Comparison of ENCODE assay signal across 23 mouse cellular contexts in the genomic region with DNA sequence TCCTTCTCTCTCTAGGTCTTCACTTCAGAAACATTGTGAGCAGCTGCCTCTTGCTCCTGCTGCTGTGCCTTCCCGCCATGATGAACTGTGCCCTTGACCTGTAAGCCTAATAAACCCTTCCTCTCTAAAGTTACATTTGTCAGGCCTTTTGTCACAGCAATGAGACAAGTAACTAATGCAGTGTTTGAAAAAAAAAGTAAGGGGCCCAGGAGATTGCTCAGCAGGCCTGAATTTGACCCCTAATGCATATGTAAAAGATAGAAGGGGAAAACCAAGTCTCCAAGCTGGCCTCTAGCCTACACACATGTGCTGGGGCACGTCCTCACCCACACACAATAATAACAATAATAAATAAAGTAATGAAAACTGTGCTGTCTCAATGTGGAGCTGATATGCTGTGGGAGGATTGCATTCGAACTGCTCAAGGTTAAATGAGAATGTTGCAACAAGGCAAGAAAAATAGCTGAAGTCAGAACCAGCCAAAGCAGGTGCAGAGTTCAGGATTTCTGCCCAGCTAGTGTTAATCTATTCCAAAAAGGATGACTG. TPM values are rescaled to one million over a fixed set of nuclear protein-coding genes. Genes with fewer than 3 reads are reported as not detected.
DNase-seq lines count a peak whose midpoint lies in the region; TF ChIP-seq lines count a peak whose summit lies in the region.
"Had no signal": no experiment of that assay in that cellular context is flagged by ENCODE, and none has a peak within 500 bp of the region (broad histone marks: within the 10 kb centered on the region; RNA-seq: fewer than 3 reads in every experiment).

No protein-coding gene starts in this region.

- no peak for TF ChIP-seq RAD21 in CH12.LX (IDR thresholded peaks at IDR 0.05; ENCODE audit: low read depth, low read length)

- H3K27ac ChIP-seq in CH12.LX (ENCODE audit: insufficient read depth, low read depth), result peak overlapping the region; percentile 89
- H3K27ac ChIP-seq: embryonic facial prominence, embryonic 12.5 days; embryonic facial prominence, embryonic 15.5 days; forebrain, embryonic 10.5 days; forebrain, embryonic 13.5 days; hindbrain, embryonic 12.5 days; hindbrain, embryonic 15.5 days had no signal

- no peak for TF ChIP-seq CTCF in CH12.LX (conservative IDR thresholded peaks at IDR 0.05 in 1 of 2, IDR thresholded peaks at IDR 0.05 in 1 of 2; ENCODE audit: low read depth in 2 of 2, low read length in 2 of 2)

- no peaks in the 10 kb centered on the region for H3K36me3 ChIP-seq in CH12.LX (replicated peaks in 1 of 2; ENCODE audit: control insufficient read depth in 1 of 2, insufficient read depth in 1 of 2, low read length in 1 of 2)
- H3K36me3 ChIP-seq: embryonic facial prominence, embryonic 12.5 days; embryonic facial prominence, embryonic 15.5 days; forebrain, embryonic 10.5 days; G1E; hindbrain, embryonic 12.5 days; hindbrain, embryonic 15.5 days had no signal

- peaks cover 30 to 61% of the 10 kb centered on the region in 2 experiments for H3K4me1 ChIP-seq in CH12.LX (ENCODE audit: control insufficient read depth in 1 of 2, insufficient read depth in 2 of 2)
- H3K4me1 ChIP-seq: embryonic facial prominence, embryonic 12.5 days; embryonic facial prominence, embryonic 15.5 days; forebrain, embryonic 10.5 days; forebrain, embryonic 13.5 days; hindbrain, embryonic 12.5 days had no signal

- H3K79me2 ChIP-seq in CH12.LX (replicated peaks; ENCODE audit: control insufficient read depth, extremely low read depth, insufficient read depth, poor library complexity, severe bottlenecking), result no peaks in the 10 kb centered on the region

- DNase-seq in heart, adult 11 months, result peak; percentile 45
- no peak for DNase-seq in heart, adult 9 months (ENCODE audit: low spot score in 2 of 2)
- peak; percentile 83 for DNase-seq in A20 (ENCODE audit: low read depth, low spot score)
- DNase-seq in CH12.LX (ENCODE audit: extremely low read depth), result peak; percentile 50
- DNase-seq in c-Kit-positive CD71-positive TER-119-positive erythroid progenitor cells, embryonic 14.5 days (ENCODE audit: low spot score), result no peak
- DNase-seq in yolk sac, embryonic 10.5 days (ENCODE audit: low spot score), result no peak
- DNase-seq: adrenal gland, adult 8-10 months; adrenal gland, postnatal 25 days; cerebellum, adult 11 months; cerebellum, adult 2 months; cerebellum, adult 9-11 months; cerebellum, postnatal 36 days; gastrocnemius, postnatal 10 days; gastrocnemius, postnatal 36 days; kidney, adult 2 months had no signal

- TF ChIP-seq EP300 in CH12.LX (IDR thresholded peaks at IDR 0.05; ENCODE audit: low read length), result peak; percentile 61

- in situ Hi-C loops in CH12.LX (cut with MboI; ENCODE audit: low pct_ligation_motif_present, low pct_unique_long_range_greater_than_20kb, low sequenced_read_pairs), result no loop called here

- H3K9ac ChIP-seq in CH12.LX (ENCODE audit: insufficient read depth, low read depth), result no peak overlapping the region
- H3K9ac ChIP-seq: embryonic facial prominence, embryonic 12.5 days; embryonic facial prominence, embryonic 15.5 days; forebrain, embryonic 13.5 days; hindbrain, embryonic 12.5 days; hindbrain, embryonic 15.5 days had no signal

- no peak overlapping the region for H3K4me2 ChIP-seq in CH12.LX (ENCODE audit: insufficient read depth, low read depth, poor library complexity, severe bottlenecking)
- H3K4me2 ChIP-seq: embryonic facial prominence, embryonic 12.5 days; embryonic facial prominence, embryonic 15.5 days; forebrain, embryonic 13.5 days; heart, embryonic 11.5 days; hindbrain, embryonic 12.5 days; hindbrain, embryonic 15.5 days had no signal

- no peaks in the 10 kb centered on the region for H3K9me3 ChIP-seq in CH12.LX (replicated peaks; ENCODE audit: low read length)
- H3K9me3 ChIP-seq: embryonic facial prominence, embryonic 12.5 days; embryonic facial prominence, embryonic 15.5 days; forebrain, embryonic 10.5 days; forebrain, embryonic 13.5 days; hindbrain, embryonic 12.5 days; hindbrain, embryonic 15.5 days had no signal

- H3K27me3 ChIP-seq in CH12.LX (replicated peaks), result no peaks in the 10 kb centered on the region
- H3K27me3 ChIP-seq: embryonic facial prominence, embryonic 12.5 days; embryonic facial prominence, embryonic 15.5 days; forebrain, embryonic 13.5 days; hindbrain, embryonic 12.5 days; hindbrain, embryonic 15.5 days had no signal

- dilution Hi-C loops in CH12.LX (cut with MboI; ENCODE audit: extremely low pct_ligation_motif_present, extremely low pct_unique_long_range_greater_than_20kb, low sequenced_read_pairs), result no loop called here

- H3K4me3 ChIP-seq in CH12.LX (replicated peaks in 1 of 3; ENCODE audit: low read depth in 2 of 3, low read length in 2 of 3, poor library complexity in 1 of 3), result no peak overlapping the region
- H3K4me3 ChIP-seq: embryonic facial prominence, embryonic 12.5 days; embryonic facial prominence, embryonic 15.5 days; forebrain, embryonic 10.5 days; forebrain, embryonic 13.5 days; hindbrain, embryonic 12.5 days; hindbrain, embryonic 15.5 days had no signal

- no peak for TF ChIP-seq POLR2A in CH12.LX (IDR thresholded peaks at IDR 0.05; ENCODE audit: low read depth, low read length)

TF ChIP-seq in CH12.LX, 34 proteins besides CTCF, POLR2A, EP300 and RAD21:
- TF ChIP-seq SMC3 (IDR thresholded peaks at IDR 0.05; ENCODE audit: low read depth, low read length) (no peak), MAZ (IDR thresholded peaks at IDR 0.05; ENCODE audit: low read depth, low read length) (no peak), TBP (conservative IDR thresholded peaks at IDR 0.05; ENCODE audit: low read depth, low read length) (0 out of 2 replicates have a peak, but pooled peaks have one; percentile 42), IRF4 (IDR thresholded peaks at IDR 0.05; ENCODE audit: low read depth, low read length) (no peak), ZNF384 (IDR thresholded peaks at IDR 0.05; ENCODE audit: low read depth, low read length) (peak; percentile 96), CHD2 (IDR thresholded peaks at IDR 0.05; ENCODE audit: low read length) (0 out of 2 replicates have a peak, but pooled peaks have one; percentile 9), MYC (IDR thresholded peaks at IDR 0.05; ENCODE audit: low read depth, low read length) (peak; percentile 84), NRF1 (IDR thresholded peaks at IDR 0.05; ENCODE audit: low read depth, low read length) (no peak), NELFE (IDR thresholded peaks at IDR 0.05; ENCODE audit: low read depth, low read length) (no peak), USF1 (IDR thresholded peaks at IDR 0.05; ENCODE audit: low read depth, low read length) (no peak), ZC3H11A (IDR thresholded peaks at IDR 0.05; ENCODE audit: low read depth, low read length) (no peak), SIN3A (IDR thresholded peaks at IDR 0.05; ENCODE audit: low read length) (no peak), ZMIZ1 (IDR thresholded peaks at IDR 0.05; ENCODE audit: low read depth, low read length) (no peak), MEF2A (IDR thresholded peaks at IDR 0.05; ENCODE audit: borderline replicate concordance, low read depth, low read length) (peak; percentile 66), E2F4 (IDR thresholded peaks at IDR 0.05; ENCODE audit: insufficient replicate concordance, low read depth, low read length) (0 out of 2 replicates have a peak, but pooled peaks have one; percentile 61), ETS1 (conservative IDR thresholded peaks at IDR 0.05; ENCODE audit: low read depth, low read length) (peak; percentile 60), JUN (IDR thresholded peaks at IDR 0.05; ENCODE audit: insufficient read depth, low read depth, low read length) (no peak), MXI1 (IDR thresholded peaks at IDR 0.05; ENCODE audit: low read depth, low read length) (no peak), JUND (conservative IDR thresholded peaks at IDR 0.05; ENCODE audit: low read depth, low read length) (0 out of 2 replicates have a peak, but pooled peaks have one; percentile 18), RCOR1 (conservative IDR thresholded peaks at IDR 0.05; ENCODE audit: low read depth, low read length) (0 out of 2 replicates have a peak, but pooled peaks have one; percentile 58), HCFC1 (IDR thresholded peaks at IDR 0.05; ENCODE audit: low read depth, low read length) (no peak), MAFK (IDR thresholded peaks at IDR 0.05; ENCODE audit: insufficient replicate concordance, low read length) (no peak), USF2 (conservative IDR thresholded peaks at IDR 0.05; ENCODE audit: low read depth, low read length) (no peak), CHD1 (IDR thresholded peaks at IDR 0.05; ENCODE audit: low read depth, low read length) (no peak), UBTF (IDR thresholded peaks at IDR 0.05; ENCODE audit: low read depth, low read length) (no peak), ELF1 (IDR thresholded peaks at IDR 0.05; ENCODE audit: low read depth, low read length) (no peak), BHLHE40 (IDR thresholded peaks at IDR 0.05; ENCODE audit: low read depth, low read length) (peak; percentile 87), KAT2A (IDR thresholded peaks at IDR 0.05; ENCODE audit: insufficient replicate concordance, low read length) (no peak), TCF12 (IDR thresholded peaks at IDR 0.05; ENCODE audit: low read depth, low read length) (peak; percentile 52; the same call in 1 of the 2 replicates), GABPA (IDR thresholded peaks at IDR 0.05; ENCODE audit: insufficient replicate concordance, low read depth, low read length) (no peak), POLR2AphosphoS2 (IDR thresholded peaks at IDR 0.05; ENCODE audit: low read depth, low read length) (no peak), PAX5 (IDR thresholded peaks at IDR 0.05; ENCODE audit: low read length) (no peak), MAX (IDR thresholded peaks at IDR 0.05; ENCODE audit: low read length) (peak; percentile 79), ZKSCAN1 (IDR thresholded peaks at IDR 0.05; ENCODE audit: borderline replicate concordance, low read depth, low read length) (no peak)

RNA-seq across cellular contexts. Expression of a gene that starts 56.4 kb away (rescaled TPM):
- total RNA-seq in CH12.LX (2012; rRNA removed), result 25.0 and 37.7 TPM in 2 replicates
- 20.1 and 23.6 TPM in 2 replicates for total RNA-seq in CH12.LX (2014; rRNA removed)
- 20.5 and 21.2 TPM in 2 replicates for polyA plus RNA-seq in CH12.LX (2012; ENCODE audit: insufficient read length, low read depth)

Comparison
In these comparisons a context has a peak if more than half of its experiments do, and no peak if none do; other contexts are left out.
1. DNase-seq: peak in heart, adult 11 months (single experiment), A20 (single experiment) and CH12.LX (single experiment); none in heart, adult 9 months (0 of 2), c-Kit-positive CD71-positive TER-119-positive erythroid progenitor cells, embryonic 14.5 days (single experiment) and yolk sac, embryonic 10.5 days (single experiment).